Mouse (Mus musculus): ENCODE data around the gene Pou6f1.
"Not testable (repeated sequence)": the region's sequence is repeated elsewhere in the genome, so short reads cannot be mapped to it uniquely, and the experiment has no call there.

The Pou6f1 gene

GRCm38 (mm10) chr15:100619200-100619599, 19.4 kb upstream of the Pou6f1 start:
- no peak for DNase-seq (ENCODE audit: low read depth)

GRCm38 (mm10) chr15:100616221-100616620, 16.4 kb upstream of the Pou6f1 start:
- no peak for DNase-seq (ENCODE audit: low read depth)

GRCm38 (mm10) chr15:100615825-100616220, 16.0 kb upstream of the Pou6f1 start:
- DNase-seq (ENCODE audit: low read depth): peak; percentile 85

- peak; percentile 92 for DNase-seq (ENCODE audit: low read depth)
Measured at GRCm38 (mm10) chr15:100614996-100615824, 15.4 kb upstream of the Pou6f1 start, which contains the start of gene Dazap2. Gene Dazap2, plus strand, starts transcription at chr15:100615349.

GRCm38 (mm10) chr15:100614218-100614995, 14.6 kb upstream of the Pou6f1 start:
- DNase-seq (ENCODE audit: low read depth): no peak

GRCm38 (mm10) chr15:100613584-100613983, 13.8 kb upstream of the Pou6f1 start:
- DNase-seq (ENCODE audit: low read depth): peak; percentile 63

GRCm38 (mm10) chr15:100612432-100612831, 12.6 kb upstream of the Pou6f1 start:
- DNase-seq (ENCODE audit: low read depth): no peak

- no peak for DNase-seq (ENCODE audit: low read depth)
Measured at GRCm38 (mm10) chr15:100611951-100612350, 12.2 kb upstream of the Pou6f1 start.

- not testable (repeated sequence) for DNase-seq (ENCODE audit: low read depth)
Measured at GRCm38 (mm10) chr15:100606677-100607076, 6.9 kb upstream of the Pou6f1 start.

GRCm38 (mm10) chr15:100601669-100602068, 1.9 kb upstream of the Pou6f1 start:
- DNase-seq (ENCODE audit: low read depth): no peak

GRCm38 (mm10) chr15:100600696-100601272, 1.0 kb upstream of the Pou6f1 start:
- DNase-seq (ENCODE audit: low read depth): no peak

- no peak for DNase-seq (ENCODE audit: low read depth)
Measured at GRCm38 (mm10) chr15:100600047-100600695, 387 bp upstream of the Pou6f1 start.

GRCm38 (mm10) chr15:100598883-100599275, 905 bp downstream of the Pou6f1 start:
- DNase-seq (ENCODE audit: low read depth): no peak

GRCm38 (mm10) chr15:100598287-100598882, 1.4 kb downstream of the Pou6f1 start:
- no peak for DNase-seq (ENCODE audit: low read depth)

GRCm38 (mm10) chr15:100592817-100593216, 7.0 kb downstream of the Pou6f1 start:
- no peak for DNase-seq (ENCODE audit: low read depth)

GRCm38 (mm10) chr15:100590436-100590835, 9.3 kb downstream of the Pou6f1 start:
- DNase-seq (ENCODE audit: low read depth): no peak

- no peak for DNase-seq (ENCODE audit: low read depth)
Measured at GRCm38 (mm10) chr15:100588297-100588696, 11.5 kb downstream of the Pou6f1 start.

- no peak for DNase-seq (ENCODE audit: low read depth)
Measured at GRCm38 (mm10) chr15:100587166-100587565, 12.6 kb downstream of the Pou6f1 start.

GRCm38 (mm10) chr15:100585931-100586330, 13.9 kb downstream of the Pou6f1 start:
- DNase-seq (ENCODE audit: low read depth): no peak

- DNase-seq (ENCODE audit: low read depth): no peak
Measured at GRCm38 (mm10) chr15:100580108-100580507, 19.7 kb downstream of the Pou6f1 start.

GRCm38 (mm10) chr15:100577972-100578371, 21.8 kb downstream of the Pou6f1 start:
- DNase-seq (ENCODE audit: low read depth): no peak

- DNase-seq (ENCODE audit: low read depth): no peak
Measured at GRCm38 (mm10) chr15:100576810-100577209, 23.0 kb downstream of the Pou6f1 start.
